Comparison of ENCODE assay signal across 18 mouse cellular contexts in genomic region chr3:116100850-116101249, GRCm38 (mm10).
"Had no signal": no experiment of that assay in that cellular context is flagged by ENCODE, and none has a peak within 500 bp of the region (broad histone marks: within the 10 kb centered on the region; RNA-seq: fewer than 3 reads in every experiment).

No protein-coding gene starts in this region.

- H3K27ac ChIP-seq: kidney, embryonic 15.5 days; limb, embryonic 10.5 days; limb, embryonic 13.5 days; liver, embryonic 12.5 days; liver, embryonic 15.5 days; macrophage; stomach, postnatal 0 days had no signal

- H3K36me3 ChIP-seq: kidney, embryonic 15.5 days; limb, embryonic 10.5 days; limb, embryonic 13.5 days; liver, embryonic 12.5 days; liver, embryonic 15.5 days had no signal

- H3K4me2 ChIP-seq: kidney, embryonic 15.5 days; limb, embryonic 13.5 days; liver, embryonic 12.5 days; liver, embryonic 15.5 days had no signal

- DNase-seq: kidney, adult 2 months; kidney, postnatal 10 days; kidney, postnatal 36 days; liver; lung, adult 18-20 months; midbrain, embryonic 14.5 days; right cerebral cortex, adult 18-20 months; right cerebral cortex, postnatal 14 days; right cerebral cortex, postnatal 4 days; thymus, postnatal 25 days had no signal

- H3K9me3 ChIP-seq: kidney, embryonic 15.5 days; limb, embryonic 10.5 days; limb, embryonic 13.5 days; liver, embryonic 12.5 days; liver, embryonic 15.5 days had no signal

- H3K9ac ChIP-seq: kidney, embryonic 15.5 days; limb, embryonic 13.5 days; liver, embryonic 12.5 days; liver, embryonic 15.5 days had no signal

- H3K27me3 ChIP-seq: kidney, embryonic 15.5 days; limb, embryonic 13.5 days; liver, embryonic 12.5 days; liver, embryonic 15.5 days had no signal

- H3K4me1 ChIP-seq: liver, embryonic 12.5 days; liver, embryonic 15.5 days had no signal

- ATAC-seq: liver, embryonic 12.5 days; lung, postnatal 0 days had no signal

- H3K4me3 ChIP-seq: kidney, embryonic 15.5 days; limb, embryonic 10.5 days; limb, embryonic 13.5 days; liver, embryonic 12.5 days; liver, embryonic 15.5 days had no signal
